In the genomic region with DNA sequence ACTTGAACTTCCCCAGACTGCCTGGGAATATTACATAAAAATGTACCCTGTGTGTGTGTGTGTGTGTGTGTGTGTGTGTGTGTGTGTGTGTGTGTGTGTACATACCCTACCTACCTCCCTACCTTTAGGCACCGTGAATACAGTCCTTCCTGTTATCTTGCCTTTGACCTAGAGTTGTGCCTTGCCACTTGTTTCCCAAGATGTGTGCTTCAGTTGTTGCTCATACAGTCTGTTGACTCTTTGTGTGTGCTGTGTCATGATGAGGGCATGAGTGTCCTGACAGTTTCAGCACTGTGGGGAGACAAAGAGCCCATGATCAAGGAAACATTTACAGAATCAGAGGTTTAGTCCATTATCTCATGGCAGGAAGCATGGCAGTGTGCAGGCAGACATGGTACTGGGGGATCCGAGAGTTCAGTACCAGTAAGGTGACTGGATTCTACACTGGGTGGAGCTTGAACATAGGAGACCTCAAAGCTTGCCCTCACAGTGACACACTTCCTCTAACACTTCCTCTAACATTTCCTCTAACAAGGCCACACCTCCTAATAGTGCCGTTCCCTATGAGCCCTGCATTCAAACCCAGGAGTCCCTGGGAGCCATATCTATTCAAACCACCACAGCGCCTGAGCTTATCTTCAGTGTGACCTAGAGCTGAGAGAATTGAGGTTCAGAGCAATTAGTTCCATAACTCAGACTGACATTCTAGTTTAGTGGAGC, we compare ENCODE assay signal across 20 mouse cellular contexts. TPM values are rescaled to one million over a fixed set of nuclear protein-coding genes. Genes with fewer than 3 reads are reported as not detected.
DNase-seq lines count a peak whose midpoint lies in the region; ATAC-seq lines count a peak whose summit lies in the region.
"Had no signal": no experiment of that assay in that cellular context is flagged by ENCODE, and none has a peak within 500 bp of the region (broad histone marks: within the 10 kb centered on the region; RNA-seq: fewer than 3 reads in every experiment).

No protein-coding gene starts in this region.

- peak; percentile 89 for ATAC-seq in liver, embryonic 12.5 days
- ATAC-seq in megakaryocyte progenitor cell, adult 5-6 weeks (replicated peaks; ENCODE audit: poor library complexity): peak; percentile 83
- ATAC-seq in hindbrain, embryonic 14.5 days (ENCODE audit: low FRiP score): no peak
- ATAC-seq: forebrain, embryonic 16.5 days; midbrain, embryonic 13.5 days had no signal

- H3K9ac ChIP-seq in liver, embryonic 12.5 days: no peak overlapping the region
- H3K9ac ChIP-seq in hindbrain, embryonic 14.5 days: no peak overlapping the region
- H3K9ac ChIP-seq: kidney, embryonic 15.5 days; midbrain, embryonic 13.5 days had no signal

- H3K27me3 ChIP-seq in liver, embryonic 12.5 days (replicated peaks): no peaks in the 10 kb centered on the region
- H3K27me3 ChIP-seq in embryonic facial prominence, embryonic 10.5 days (replicated peaks; ENCODE audit: low read depth, poor library complexity, severe bottlenecking): no peaks in the 10 kb centered on the region
- no peaks in the 10 kb centered on the region for H3K27me3 ChIP-seq in hindbrain, embryonic 14.5 days (ENCODE audit: control insufficient read depth, insufficient read depth, low read length)
- H3K27me3 ChIP-seq: kidney, embryonic 15.5 days; midbrain, embryonic 13.5 days had no signal

- H3K36me3 ChIP-seq in liver, embryonic 12.5 days: peaks cover 67% of the 10 kb centered on the region
- peaks cover 71% of the 10 kb centered on the region for H3K36me3 ChIP-seq in embryonic facial prominence, embryonic 10.5 days (replicated peaks)
- peaks cover 47% of the 10 kb centered on the region for H3K36me3 ChIP-seq in hindbrain, embryonic 14.5 days (replicated peaks; ENCODE audit: control insufficient read depth, insufficient read depth)

- 45% methylated on average over 4 of the region's 4 CpGs for WGBS in liver, embryonic 12.5 days (ENCODE audit: insufficient replicate concordance)
- 89% methylated on average over 4 of the region's 4 CpGs for WGBS in embryonic facial prominence, embryonic 10.5 days
- WGBS in hindbrain, embryonic 14.5 days: 88% methylated on average over 4 of the region's 4 CpGs

- H3K4me3 ChIP-seq in liver, embryonic 12.5 days: no peak overlapping the region
- H3K4me3 ChIP-seq in embryonic facial prominence, embryonic 10.5 days: no peak overlapping the region
- no peak overlapping the region for H3K4me3 ChIP-seq in hindbrain, embryonic 14.5 days (replicated peaks; ENCODE audit: low read length)
- H3K4me3 ChIP-seq: gastrocnemius, adult 2 months; hindbrain, embryonic 10.5 days; kidney, embryonic 15.5 days; midbrain, embryonic 13.5 days had no signal

- no peak overlapping the region; the same call in 1 of the 2 replicates for H3K4me2 ChIP-seq in liver, embryonic 12.5 days
- no peak overlapping the region for H3K4me2 ChIP-seq in hindbrain, embryonic 14.5 days (replicated peaks)
- H3K4me2 ChIP-seq: kidney, embryonic 15.5 days; midbrain, embryonic 13.5 days had no signal

- no peaks in the 10 kb centered on the region for H3K9me3 ChIP-seq in liver, embryonic 12.5 days (replicated peaks)
- no peaks in the 10 kb centered on the region for H3K9me3 ChIP-seq in embryonic facial prominence, embryonic 10.5 days
- H3K9me3 ChIP-seq in hindbrain, embryonic 14.5 days (ENCODE audit: control insufficient read depth, low read length): no peaks in the 10 kb centered on the region
- H3K9me3 ChIP-seq: hindbrain, embryonic 10.5 days; kidney, embryonic 15.5 days; midbrain, embryonic 13.5 days had no signal

- H3K27ac ChIP-seq in liver, embryonic 12.5 days: peak overlapping the region; percentile 56; the same call in 1 of the 2 replicates
- no peak overlapping the region for H3K27ac ChIP-seq in embryonic facial prominence, embryonic 10.5 days (replicated peaks)
- H3K27ac ChIP-seq in hindbrain, embryonic 14.5 days: no peak overlapping the region
- H3K27ac ChIP-seq: gastrocnemius, adult 2 months; hindbrain, embryonic 10.5 days; kidney, embryonic 15.5 days; midbrain, embryonic 13.5 days had no signal

- peak; percentile 9 for DNase-seq in A20 (ENCODE audit: low read depth, low spot score)
- DNase-seq in c-Kit-positive CD71-positive TER-119-positive erythroid progenitor cells, embryonic 14.5 days (ENCODE audit: low spot score): peak; percentile 41
- DNase-seq in embryonic facial prominence, embryonic 10.5 days (ENCODE audit: low spot score): no peak
- DNase-seq in embryo, embryonic 10 days (ENCODE audit: low spot score): no peak
- DNase-seq in hindbrain, embryonic 14.5 days (ENCODE audit: low spot score): no peak
- DNase-seq: B cell, adult 2 months; cerebellum, adult 11 months; cerebellum, postnatal 25 days; gastrocnemius, adult 2 months; heart, adult 11 months; layer of hippocampus, postnatal 36 days; lung, adult 18-20 months; lung, postnatal 36 days had no signal

- peaks cover 14% of the 10 kb centered on the region for H3K4me1 ChIP-seq in liver, embryonic 12.5 days
- H3K4me1 ChIP-seq in embryonic facial prominence, embryonic 10.5 days: no peaks in the 10 kb centered on the region
- H3K4me1 ChIP-seq in hindbrain, embryonic 14.5 days (replicated peaks; ENCODE audit: control insufficient read depth, insufficient read depth, low read length): no peaks in the 10 kb centered on the region
- H3K4me1 ChIP-seq: hindbrain, embryonic 10.5 days; kidney, embryonic 15.5 days; midbrain, embryonic 13.5 days had no signal

RNA-seq across cellular contexts. Expression of gene Lxn, which starts 7.8 kb away (rescaled TPM):
- 16.8 and 17.7 TPM in 2 replicates for polyA plus RNA-seq in liver, embryonic 12.5 days (2016; fragmentation: Nextera tagmentation; extraction: Ambion mirVana)
- 40.7 and 43.7 TPM in 2 replicates for total RNA-seq in megakaryocyte progenitor cell, adult 5-6 weeks (2015)
- total RNA-seq in megakaryocyte progenitor cell, adult 5-6 weeks (2017): 9.1 and 13.7 TPM in 2 replicates
- polyA plus RNA-seq in embryonic facial prominence, embryonic 10.5 days (2016; fragmentation: Nextera tagmentation; extraction: Ambion mirVana): 57.8 and 62.9 TPM in 2 replicates
- 195 and 204 TPM in 2 replicates for polyA plus RNA-seq in hindbrain, embryonic 14.5 days (2014; fragmentation: Nextera tagmentation; extraction: Ambion mirVana)

RNA-seq across cellular contexts. Expression of gene Gfm1, which starts 41.7 kb away (rescaled TPM):
- 57.3 and 57.6 TPM in 2 replicates for polyA plus RNA-seq in liver, embryonic 12.5 days (2016; fragmentation: Nextera tagmentation; extraction: Ambion mirVana)
- 44.8 and 50.0 TPM in 2 replicates for total RNA-seq in megakaryocyte progenitor cell, adult 5-6 weeks (2015)
- total RNA-seq in megakaryocyte progenitor cell, adult 5-6 weeks (2017): 80.8 and 97.7 TPM in 2 replicates
- polyA plus RNA-seq in embryonic facial prominence, embryonic 10.5 days (2016; fragmentation: Nextera tagmentation; extraction: Ambion mirVana): 59.1 and 63.7 TPM in 2 replicates
- 34.3 and 35.6 TPM in 2 replicates for polyA plus RNA-seq in hindbrain, embryonic 14.5 days (2014; fragmentation: Nextera tagmentation; extraction: Ambion mirVana)

RNA-seq across cellular contexts. Expression of gene Rarres1, which starts 43.8 kb away (rescaled TPM):
- 1.6 and 2.3 TPM in 2 replicates for polyA plus RNA-seq in liver, embryonic 12.5 days (2016; fragmentation: Nextera tagmentation; extraction: Ambion mirVana)
- 0.47 TPM in 1 of 2 replicates, not detected in the other for total RNA-seq in megakaryocyte progenitor cell, adult 5-6 weeks (2015)
- not detected in 2 replicates for total RNA-seq in megakaryocyte progenitor cell, adult 5-6 weeks (2017)
- 2.0 and 4.3 TPM in 2 replicates for polyA plus RNA-seq in embryonic facial prominence, embryonic 10.5 days (2016; fragmentation: Nextera tagmentation; extraction: Ambion mirVana)
- 2.1 and 2.4 TPM in 2 replicates for polyA plus RNA-seq in hindbrain, embryonic 14.5 days (2014; fragmentation: Nextera tagmentation; extraction: Ambion mirVana)
- total RNA-seq: neutrophil, adult 5-6 weeks had no signal

Comparison
In these comparisons a context has a peak if more than half of its experiments do, and no peak if none do; other contexts are left out.
1. DNase-seq: peak in A20 (single experiment) and c-Kit-positive CD71-positive TER-119-positive erythroid progenitor cells, embryonic 14.5 days (single experiment); none in embryonic facial prominence, embryonic 10.5 days (single experiment), embryo, embryonic 10 days (single experiment) and hindbrain, embryonic 14.5 days (single experiment).